Mouse (Mus musculus) right cerebral cortex, postnatal 25 days (tissue): ENCODE data around the gene Cd300c.
"Not testable (repeated sequence)": the region's sequence is repeated elsewhere in the genome, so short reads cannot be mapped to it uniquely, and the experiment has no call there.

ENCODE experiments used
- DNase-seq: peaks from one replicate; pipeline ENCODE4 v3.0.0; 2022

The Cd300c gene

DNA sequence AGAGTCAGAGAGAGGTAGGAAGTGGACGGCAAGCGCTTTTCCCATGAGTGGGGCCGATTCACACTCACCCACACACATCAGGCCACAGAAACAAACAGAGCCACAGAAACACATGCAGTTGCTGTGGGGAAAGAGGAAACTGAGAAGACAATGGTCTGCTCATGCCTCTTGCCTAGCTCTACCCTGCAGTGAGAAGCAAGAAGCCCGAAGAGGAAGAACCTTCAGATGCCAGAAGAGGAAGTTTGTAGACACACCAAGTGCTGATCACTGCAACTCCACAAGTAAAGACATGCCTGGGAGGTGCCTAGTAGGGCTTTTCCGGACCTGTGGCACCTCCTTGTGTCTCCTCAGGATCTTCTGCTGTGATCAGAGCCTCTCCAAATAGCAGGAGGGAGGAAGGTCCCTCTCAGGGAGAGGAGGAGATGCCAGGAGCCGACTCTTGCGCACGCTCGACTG is at the start of gene Cd300c:
Gene Cd300c (minus strand): TSS at position 406 of the 456 bp plus-strand sequence.
- DNase-seq: no peak

DNA sequence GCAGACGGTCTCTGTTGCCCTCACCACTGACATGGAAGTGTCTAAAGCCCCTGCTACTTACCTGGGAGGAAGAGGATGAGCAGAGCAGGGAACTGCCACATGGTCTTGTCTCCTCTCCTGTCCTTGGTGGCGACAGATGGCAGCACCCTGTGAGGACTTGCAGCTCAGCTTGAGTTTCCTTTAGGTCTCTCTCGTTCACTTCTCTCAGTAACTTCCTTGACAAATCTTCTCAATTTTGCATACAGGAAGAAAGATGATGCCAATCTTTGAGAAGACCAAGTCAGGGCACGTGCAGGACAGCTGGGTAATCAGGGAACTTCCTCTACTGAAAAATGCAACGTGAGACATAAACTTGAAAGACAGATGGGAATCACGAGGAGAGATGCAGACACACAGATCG is 47.1 kb upstream of the Cd300c start, which contains the start of gene Cd300ld2:
Gene Cd300ld2 (minus strand): TSS at position 101 of the 400 bp plus-strand sequence.
- DNase-seq: not testable (repeated sequence)

GRCm38 (mm10) chr11:115004070-115004469 is 35.1 kb upstream of the Cd300c start:
- DNase-seq: no peak

DNA sequence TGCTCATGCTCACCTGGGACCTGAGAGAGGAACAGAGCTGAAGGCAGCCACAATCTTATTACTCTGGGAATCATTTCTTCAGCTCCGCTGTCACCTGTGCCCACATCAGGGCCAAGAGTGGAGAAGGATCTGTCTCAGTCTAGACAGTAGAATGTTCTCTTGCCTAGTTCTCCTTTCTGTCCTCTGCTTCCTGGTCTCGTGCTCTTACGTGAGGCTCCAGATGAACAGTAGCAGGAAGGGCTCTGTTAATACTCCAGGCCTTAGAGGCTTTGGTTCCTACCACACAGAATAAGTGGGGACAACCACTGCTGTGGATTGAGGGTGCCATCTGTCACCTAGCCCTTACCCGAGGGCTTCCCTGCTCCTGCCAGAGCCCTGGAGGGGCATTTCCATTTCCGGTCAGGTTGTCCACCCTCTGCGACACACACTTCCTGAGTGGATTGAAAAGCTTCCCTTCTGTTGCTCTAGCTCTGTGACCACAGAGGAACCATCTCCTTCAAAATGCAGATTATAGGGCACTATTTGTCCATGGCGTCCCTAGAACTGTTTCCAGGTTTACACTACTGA is 32.6 kb upstream of the Cd300c start, which contains the start of gene Cd300c2:
Gene Cd300c2 (minus strand): TSS at position 407 of the 567 bp plus-strand sequence.
- DNase-seq: no peak

DNA sequence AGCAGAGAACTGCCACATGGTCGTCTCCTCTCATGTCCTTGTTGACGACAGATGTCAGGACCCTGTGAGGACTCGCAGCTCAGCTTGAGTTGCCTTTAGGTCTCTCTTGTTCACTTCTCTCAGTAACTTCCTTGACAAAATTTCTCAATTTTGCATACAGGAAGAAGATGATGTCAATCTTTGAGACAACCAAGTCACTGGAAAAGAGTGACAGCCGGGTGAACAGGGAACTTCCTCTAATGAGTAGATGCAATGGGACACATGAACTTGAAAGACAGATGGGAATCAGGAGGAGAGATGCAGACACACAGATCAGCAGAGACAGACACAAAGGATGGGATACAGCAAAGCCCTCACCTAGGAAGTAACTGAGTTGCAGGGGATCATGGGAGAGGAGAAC is 20.8 kb upstream of the Cd300c start, which contains the start of gene Cd300ld:
Gene Cd300ld (minus strand): TSS at position 130 of the 400 bp plus-strand sequence.
- DNase-seq: no peak

DNA sequence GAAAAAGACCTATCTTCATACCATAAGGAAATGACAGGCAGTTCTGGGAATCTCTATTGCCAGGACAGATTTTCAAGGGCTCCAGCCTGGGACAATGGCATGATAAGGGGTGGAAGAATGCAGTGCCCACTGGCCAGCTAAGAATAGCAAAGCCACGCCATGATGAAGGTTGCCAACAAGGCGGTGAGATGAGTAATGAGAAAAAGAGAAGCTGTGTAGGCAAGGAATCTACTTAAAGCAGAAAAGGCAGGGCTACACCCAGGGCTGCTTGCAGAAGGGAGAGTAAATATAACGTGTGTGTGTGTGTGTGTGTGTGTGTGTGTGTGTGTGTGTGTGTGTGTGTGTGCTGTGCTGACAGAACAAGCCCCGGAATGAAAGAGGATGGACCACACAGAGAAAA is 12.9 kb upstream of the Cd300c start:
- no peak for DNase-seq

GRCm38 (mm10) chr11:114972726-114973125 is 3.8 kb upstream of the Cd300c start:
- DNase-seq: no peak

DNA sequence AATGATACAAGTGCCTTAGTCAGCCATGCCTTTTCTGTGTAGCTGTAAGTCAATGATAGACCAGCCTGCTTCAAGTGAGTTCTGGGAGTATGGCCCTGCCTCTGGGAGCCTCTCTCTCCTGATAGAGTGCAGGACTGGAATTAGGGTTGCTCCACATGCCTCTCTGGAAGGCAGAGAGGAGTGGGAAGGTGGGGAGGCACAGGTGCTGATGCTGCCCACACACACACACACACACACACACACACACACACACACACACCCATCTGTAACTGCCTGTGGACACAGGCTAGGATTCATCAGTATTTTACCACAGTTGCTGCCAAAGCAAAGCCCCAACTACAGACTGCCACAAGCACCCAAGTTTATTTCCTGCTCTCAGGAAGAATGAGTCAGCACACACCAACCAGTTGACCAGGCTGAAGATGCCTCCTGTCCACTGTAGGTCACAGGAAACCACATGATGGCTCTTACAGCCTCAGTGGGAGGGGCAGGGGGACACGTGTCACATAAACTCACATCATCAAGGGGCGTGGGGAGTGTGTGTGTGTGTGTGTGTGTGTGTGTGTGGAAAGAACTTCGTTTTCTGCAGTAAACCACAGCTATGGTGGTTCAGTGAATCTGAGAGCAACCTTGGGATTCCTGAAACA is 3.7 kb downstream of the Cd300c start:
- no peak for DNase-seq

DNA sequence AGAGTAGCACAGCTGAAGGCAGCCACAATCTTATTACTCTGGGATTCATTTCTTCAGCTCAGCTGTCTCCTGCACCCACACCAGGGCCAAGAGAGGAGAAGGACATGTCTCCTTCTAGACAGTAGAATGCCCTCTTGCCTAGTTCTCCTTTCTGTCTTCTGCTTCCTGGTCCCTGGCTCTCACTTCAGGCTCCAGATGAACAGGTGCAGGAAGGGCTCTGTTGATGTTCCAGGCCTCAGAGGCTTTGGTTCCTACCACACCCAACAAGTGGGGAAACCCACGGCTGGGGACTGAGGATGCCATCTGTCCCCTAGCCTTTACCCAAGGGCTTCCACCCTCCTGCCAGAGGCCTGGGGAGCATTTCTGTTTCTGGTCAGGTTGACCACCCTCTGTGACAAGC is 8.6 kb downstream of the Cd300c start:
- no peak for DNase-seq

GRCm38 (mm10) chr11:114934144-114934543 is 34.8 kb downstream of the Cd300c start, which contains the start of gene Cd300lb:
TSS of gene Cd300lb (minus strand) at chr11:114934386.
- no peak for DNase-seq

DNA sequence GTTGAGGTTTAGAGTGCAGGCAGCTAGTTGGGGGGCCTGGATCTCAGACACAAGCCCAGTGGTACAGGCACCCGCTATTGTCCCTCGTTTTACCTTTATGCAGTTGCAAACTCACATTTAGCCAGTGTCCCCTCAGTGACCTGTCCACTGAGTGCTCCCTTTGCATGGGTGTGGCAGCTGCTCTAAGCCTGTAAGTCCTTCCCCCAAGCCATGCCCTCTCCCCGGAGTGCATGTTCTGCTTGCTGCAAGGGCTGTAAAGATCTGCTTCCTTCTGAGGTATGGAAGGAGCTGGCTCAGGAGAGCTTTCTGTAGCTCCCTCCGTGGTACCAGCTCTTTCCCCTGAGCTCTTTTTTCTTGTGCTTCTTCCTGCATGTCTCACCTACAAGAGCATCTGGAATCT is 35.4 kb downstream of the Cd300c start:
- no peak for DNase-seq

DNA sequence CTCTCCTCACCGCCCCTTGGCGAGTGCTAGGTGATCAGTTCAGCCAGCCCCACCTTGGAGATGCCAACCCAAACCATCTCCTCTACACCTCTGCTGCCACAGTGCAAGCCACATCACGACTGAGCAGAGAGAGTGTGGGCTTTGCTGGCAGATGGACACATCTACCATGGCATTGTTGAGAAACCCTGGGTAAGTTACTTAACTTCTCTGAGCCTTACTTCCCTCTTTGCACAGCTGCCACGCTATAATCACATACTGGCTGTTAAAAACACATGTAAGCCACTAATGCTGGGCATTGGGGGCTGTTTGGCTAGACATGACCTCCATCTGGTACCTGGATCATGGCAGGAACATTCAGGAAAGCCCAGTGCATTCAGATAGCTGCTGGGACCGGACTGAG is 37.9 kb downstream of the Cd300c start:
- DNase-seq: no peak

GRCm38 (mm10) chr11:114929581-114929980 is 39.4 kb downstream of the Cd300c start:
- DNase-seq: no peak

DNA sequence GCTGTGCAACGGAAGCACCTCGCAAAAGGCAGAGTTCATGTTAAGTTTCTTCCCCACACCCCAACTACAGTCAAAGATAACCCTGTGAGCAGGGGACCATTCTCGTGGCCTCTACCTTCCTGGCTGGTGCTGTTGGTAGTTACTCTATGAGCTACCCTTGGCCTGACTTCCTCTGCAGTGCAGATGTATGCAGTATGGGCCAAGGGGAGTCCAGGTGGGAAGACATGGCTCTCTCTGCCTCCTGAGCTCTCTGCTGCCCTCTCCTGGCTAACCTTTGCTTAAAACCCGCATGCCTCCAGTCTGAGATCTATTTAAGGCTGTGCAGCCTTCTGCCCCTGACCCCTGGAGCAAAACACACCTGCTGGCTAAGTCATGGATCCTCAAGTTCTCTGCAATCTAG is 45.0 kb downstream of the Cd300c start:
- no peak for DNase-seq

GRCm38 (mm10) chr11:114922439-114922838 is 46.5 kb downstream of the Cd300c start:
- peak; percentile 64 for DNase-seq

GRCm38 (mm10) chr11:114917120-114917519 is 51.8 kb downstream of the Cd300c start:
- DNase-seq: no peak

- DNase-seq: no peak
Measured at GRCm38 (mm10) chr11:114914978-114915377, 54.0 kb downstream of the Cd300c start.

DNA sequence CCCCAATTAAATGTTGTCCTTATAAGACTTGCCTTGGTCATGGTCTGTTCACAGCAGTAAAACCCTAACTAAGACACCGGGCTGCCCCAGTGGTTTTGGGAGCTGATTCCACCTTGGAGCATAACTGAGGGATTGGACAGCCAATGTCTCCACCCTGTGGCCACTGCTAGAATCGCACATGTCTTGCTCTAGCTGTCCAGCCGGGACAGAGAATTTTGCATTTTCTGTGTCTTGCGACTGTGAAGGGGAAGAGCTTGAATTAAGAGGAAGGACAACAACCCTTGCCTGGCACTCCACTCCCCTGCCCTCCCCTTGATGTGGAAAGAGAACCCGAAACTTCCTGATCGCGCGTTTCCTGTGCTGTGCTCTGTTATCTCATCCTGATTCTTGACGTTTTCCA is 56.1 kb downstream of the Cd300c start:
- DNase-seq: peak; percentile 75

- DNase-seq: not testable (repeated sequence)
Measured at GRCm38 (mm10) chr11:114909538-114909937, 59.4 kb downstream of the Cd300c start.

DNA sequence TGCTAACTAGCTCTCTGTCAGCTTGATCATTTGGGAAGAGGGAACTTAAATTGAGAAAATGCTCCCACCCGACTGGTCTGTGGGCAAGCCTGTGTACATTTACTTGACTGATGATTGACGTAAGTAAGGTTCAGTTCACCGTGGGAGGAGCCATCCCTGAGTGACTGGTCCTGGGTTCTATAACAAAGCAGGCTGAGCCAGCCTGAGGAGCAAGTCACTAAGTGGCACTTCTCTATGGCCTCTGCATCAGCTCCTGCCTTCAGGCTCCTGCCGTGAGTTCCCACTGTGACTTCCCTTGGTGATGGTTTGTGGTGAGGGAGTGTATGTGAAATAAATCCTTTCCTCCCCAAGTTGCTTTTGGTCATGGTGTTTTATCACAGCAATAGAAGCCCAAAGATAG is 60.9 kb downstream of the Cd300c start:
- no peak for DNase-seq

DNA sequence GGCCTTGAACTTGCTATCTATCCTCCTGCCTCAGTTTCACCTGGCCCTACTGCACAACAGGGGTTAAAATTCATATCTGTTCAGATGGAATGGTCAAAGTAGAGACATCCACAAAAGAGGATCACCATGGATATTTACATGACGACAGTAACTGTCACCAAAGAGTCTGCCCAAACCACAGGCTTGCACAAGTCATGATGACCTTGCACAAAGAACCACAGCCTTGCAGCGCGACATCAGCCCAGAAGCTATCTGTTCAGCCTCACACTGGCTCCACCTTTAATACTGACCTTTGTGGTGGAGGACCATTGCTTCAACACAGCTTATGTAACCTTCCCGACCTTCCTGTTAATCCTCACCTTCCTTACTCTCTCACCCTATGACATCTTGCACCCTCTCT is 61.4 kb downstream of the Cd300c start:
- DNase-seq: no peak
